Mouse (Mus musculus): ENCODE data around the gene Gpr146. TPM values are rescaled to one million over a fixed set of nuclear protein-coding genes. Genes with fewer than 3 reads are reported as not detected.
"Not testable (repeated sequence)": the region's sequence is repeated elsewhere in the genome, so short reads cannot be mapped to it uniquely, and the experiment has no call there.

Gene Gpr146
- polyA plus RNA-seq (2015; fragmentation: Nextera tagmentation; extraction: Ambion mirVana) = 4.1 and 5.4 TPM in 2 replicates

GRCm38 (mm10) chr5:139377468-139378270, at the start of gene Gpr146:
Gene Gpr146 (plus strand): TSS chr5:139377697.
- WGBS = 45% methylated on average over 18 of the region's 18 CpGs
- ATAC-seq (replicated peaks; ENCODE audit: low FRiP score) = no peak
- Histone ChIP-seq H3K4me1 (peaks cover 77% of the 10 kb centered on the region), H3K36me3 (no peaks in the 10 kb centered on the region), H3K9ac (0 out of 2 replicates have a peak within 1 kb of the TSS, but pooled peaks have one; percentile 11), H3K4me2 (no peak within 1 kb of the TSS), H3K9me3 (replicated peaks) (no peaks in the 10 kb centered on the region), H3K27me3 (no peaks in the 10 kb centered on the region), H3K4me3 (replicated peaks) (no peak within 1 kb of the TSS), H3K27ac (peak within 1 kb of the TSS; percentile 93)

GRCm38 (mm10) chr5:139330766-139331165, 46.7 kb upstream of the Gpr146 start:
- Histone ChIP-seq H3K36me3 (peaks cover 13% of the 10 kb centered on the region), H3K4me1 (peaks cover 32% of the 10 kb centered on the region), H3K9me3 (replicated peaks) (no peaks in the 10 kb centered on the region), H3K27ac (no peak overlapping the region), H3K4me2 (no peak overlapping the region), H3K9ac (no peak overlapping the region), H3K27me3 (peaks cover 15% of the 10 kb centered on the region), H3K4me3 (replicated peaks) (no peak overlapping the region)
- ATAC-seq (replicated peaks; ENCODE audit: low FRiP score) = no peak
- WGBS = 51% methylated on average over 7 of the region's 7 CpGs

- ATAC-seq (replicated peaks; ENCODE audit: low FRiP score) = no peak
- H3K36me3 ChIP-seq = peaks cover 23% of the 10 kb centered on the region
- H3K4me1 ChIP-seq = peaks cover 29% of the 10 kb centered on the region
- H3K27ac ChIP-seq = no peak overlapping the region
- WGBS = 19% methylated on average over 8 of the region's 8 CpGs
- no peak overlapping the region for H3K4me2 ChIP-seq
- no peaks in the 10 kb centered on the region for H3K9me3 ChIP-seq (replicated peaks)
- no peak overlapping the region for H3K4me3 ChIP-seq (replicated peaks)
- H3K9ac ChIP-seq = no peak overlapping the region
- H3K27me3 ChIP-seq = peaks cover 5% of the 10 kb centered on the region
Measured at GRCm38 (mm10) chr5:139331742-139332141, 45.8 kb upstream of the Gpr146 start.

- H3K4me2 ChIP-seq = no peak overlapping the region
- H3K9ac ChIP-seq = no peak overlapping the region
- no peaks in the 10 kb centered on the region for H3K9me3 ChIP-seq (replicated peaks)
- peak overlapping the region; percentile 61; the same call in 1 of the 2 replicates for H3K27ac ChIP-seq
- no peaks in the 10 kb centered on the region for H3K27me3 ChIP-seq
- ATAC-seq (replicated peaks; ENCODE audit: low FRiP score) = no peak
- 77% methylated on average over 8 of the region's 8 CpGs for WGBS
- peaks cover 29% of the 10 kb centered on the region for H3K4me1 ChIP-seq
- no peak overlapping the region for H3K4me3 ChIP-seq (replicated peaks)
- peaks cover 31% of the 10 kb centered on the region for H3K36me3 ChIP-seq
Measured at GRCm38 (mm10) chr5:139332590-139333272, 44.8 kb upstream of the Gpr146 start.

GRCm38 (mm10) chr5:139333301-139334013, 44.0 kb upstream of the Gpr146 start:
- ATAC-seq (replicated peaks; ENCODE audit: low FRiP score) = peak; percentile 27; the same call in 1 of the 2 replicates
- Histone ChIP-seq H3K4me2 (no peak overlapping the region), H3K9ac (no peak overlapping the region), H3K27ac (peak overlapping the region; percentile 61), H3K36me3 (peaks cover 38% of the 10 kb centered on the region), H3K4me3 (replicated peaks) (no peak overlapping the region), H3K4me1 (peaks cover 35% of the 10 kb centered on the region), H3K27me3 (no peaks in the 10 kb centered on the region), H3K9me3 (replicated peaks) (no peaks in the 10 kb centered on the region)
- 51% methylated on average over 16 of the region's 16 CpGs for WGBS

- peaks cover 48% of the 10 kb centered on the region for H3K36me3 ChIP-seq
- not testable (repeated sequence) for H3K4me2 ChIP-seq; ATAC-seq (replicated peaks; ENCODE audit: low FRiP score); H3K27me3 ChIP-seq; H3K9me3 ChIP-seq (replicated peaks); H3K27ac ChIP-seq; H3K9ac ChIP-seq; H3K4me3 ChIP-seq (replicated peaks)
- H3K4me1 ChIP-seq = peaks cover 44% of the 10 kb centered on the region
- WGBS = 84% methylated on average over 10 of the region's 10 CpGs
Measured at GRCm38 (mm10) chr5:139334394-139334793, 43.1 kb upstream of the Gpr146 start.

GRCm38 (mm10) chr5:139335634-139336033, 41.9 kb upstream of the Gpr146 start:
- Histone ChIP-seq H3K27ac (no peak overlapping the region), H3K4me3 (replicated peaks) (no peak overlapping the region), H3K9ac (no peak overlapping the region), H3K4me2 (no peak overlapping the region), H3K4me1 (peaks cover 48% of the 10 kb centered on the region), H3K27me3 (no peaks in the 10 kb centered on the region), H3K36me3 (peaks cover 60% of the 10 kb centered on the region), H3K9me3 (replicated peaks) (no peaks in the 10 kb centered on the region)
- WGBS = 94% methylated on average over 4 of the region's 4 CpGs
- ATAC-seq (replicated peaks; ENCODE audit: low FRiP score) = no peak

- no peak overlapping the region for H3K4me3 ChIP-seq (replicated peaks)
- H3K36me3 ChIP-seq = peaks cover 81% of the 10 kb centered on the region
- H3K4me1 ChIP-seq = peaks cover 30% of the 10 kb centered on the region
- H3K27ac ChIP-seq = no peak overlapping the region
- no peak overlapping the region for H3K4me2 ChIP-seq
- H3K27me3 ChIP-seq = no peaks in the 10 kb centered on the region
- H3K9ac ChIP-seq = no peak overlapping the region
- WGBS = 57% methylated on average over 13 of the region's 13 CpGs
- H3K9me3 ChIP-seq (replicated peaks) = no peaks in the 10 kb centered on the region
- ATAC-seq (replicated peaks; ENCODE audit: low FRiP score) = no peak
Measured at GRCm38 (mm10) chr5:139337826-139338370, 39.6 kb upstream of the Gpr146 start.

- H3K36me3 ChIP-seq = peaks cover 82% of the 10 kb centered on the region
- H3K9me3 ChIP-seq (replicated peaks) = no peaks in the 10 kb centered on the region
- 63% methylated on average over 3 of the region's 3 CpGs for WGBS
Measured at GRCm38 (mm10) chr5:139338403-139338802, 39.1 kb upstream of the Gpr146 start.

GRCm38 (mm10) chr5:139338891-139339290, 38.6 kb upstream of the Gpr146 start:
- 61% methylated on average over 11 of the region's 11 CpGs for WGBS
- Histone ChIP-seq H3K36me3 (peaks cover 82% of the 10 kb centered on the region), H3K9me3 (replicated peaks) (no peaks in the 10 kb centered on the region), H3K27ac (peak overlapping the region; percentile 6; the same call in 1 of the 2 replicates), H3K9ac (no peak overlapping the region), H3K4me1 (peaks cover 29% of the 10 kb centered on the region), H3K27me3 (no peaks in the 10 kb centered on the region), H3K4me2 (no peak overlapping the region), H3K4me3 (replicated peaks) (no peak overlapping the region)
- no peak for ATAC-seq (replicated peaks; ENCODE audit: low FRiP score)

More at GRCm38 (mm10) chr5:139338403-139338802, 39.1 kb upstream of the Gpr146 start:
- Histone ChIP-seq H3K27ac (peak overlapping the region; percentile 6; the same call in 1 of the 2 replicates), H3K9ac (no peak overlapping the region), H3K27me3 (no peaks in the 10 kb centered on the region), H3K4me3 (replicated peaks) (no peak overlapping the region), H3K4me2 (no peak overlapping the region), H3K4me1 (peaks cover 29% of the 10 kb centered on the region)
- ATAC-seq (replicated peaks; ENCODE audit: low FRiP score) = no peak

- whole genome bisulfite sequencing = 4% methylated on average over 12 of the region's 12 CpGs
- Histone ChIP-seq H3K4me2 (peak overlapping the region; percentile 96), H3K36me3 (peaks cover 36% of the 10 kb centered on the region), H3K4me3 (replicated peaks) (peak overlapping the region; percentile 83), H3K27ac (peak overlapping the region; percentile 88), H3K9ac (peak overlapping the region; percentile 95), H3K27me3 (no peaks in the 10 kb centered on the region), H3K9me3 (replicated peaks) (no peaks in the 10 kb centered on the region), H3K4me1 (peaks cover 36% of the 10 kb centered on the region)
- peak; percentile 76 for ATAC-seq (replicated peaks; ENCODE audit: low FRiP score)
Measured at GRCm38 (mm10) chr5:139344021-139344686, 33.3 kb upstream of the Gpr146 start.

Measured in kidney, embryonic 15.5 days (tissue).